Mouse (Mus musculus) frontal cortex, adult 2 months (tissue): ENCODE measurements around the gene Dapl1. TPM values are rescaled to one million over a fixed set of nuclear protein-coding genes. Genes with fewer than 3 reads are reported as not detected.

Experiments
- DNase-seq, 2 experiments: peaks; one replicate each; pipeline ENCODE4 v3.0.0; 2022; ENCODE audit warnings: low spot score in 1 of 2; ENCODE audit errors: extremely low spot score in 1 of 2
- polyA plus RNA-seq: library from polyadenylated mRNA; depleted of rRNA; stranded (reverse); fragments of >200 nt; gene quantifications from 2 replicates; pipeline ENCODE4 v1.2.3, GENCODE M21; 2012; rRNA removed

The Dapl1 gene
- 1.7 and 2.3 TPM in 2 replicates for polyA plus RNA-seq

DNA sequence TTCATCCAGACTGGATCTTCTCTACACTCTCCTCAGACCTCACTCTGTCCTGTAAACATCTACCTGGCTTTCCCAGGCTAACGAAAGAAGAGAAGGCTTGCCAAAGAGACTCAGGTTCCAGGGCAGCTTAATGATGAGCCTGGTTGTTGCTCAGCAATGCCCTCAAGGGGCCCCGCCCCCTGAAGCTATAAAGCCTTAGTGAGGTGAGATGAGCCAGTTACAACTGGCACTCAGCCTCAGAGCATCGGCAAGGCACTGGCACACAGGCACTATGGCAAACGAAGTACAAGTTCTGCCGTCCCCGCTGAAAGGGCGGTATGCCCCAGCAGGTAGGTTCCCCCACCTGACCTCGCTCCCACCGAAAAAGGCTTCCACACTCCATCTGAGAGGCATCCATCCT, at the start of gene Dapl1:
TSS of gene Dapl1 (plus strand) at position 216 of the 400 bp plus-strand sequence.
- no peak for DNase-seq

DNA sequence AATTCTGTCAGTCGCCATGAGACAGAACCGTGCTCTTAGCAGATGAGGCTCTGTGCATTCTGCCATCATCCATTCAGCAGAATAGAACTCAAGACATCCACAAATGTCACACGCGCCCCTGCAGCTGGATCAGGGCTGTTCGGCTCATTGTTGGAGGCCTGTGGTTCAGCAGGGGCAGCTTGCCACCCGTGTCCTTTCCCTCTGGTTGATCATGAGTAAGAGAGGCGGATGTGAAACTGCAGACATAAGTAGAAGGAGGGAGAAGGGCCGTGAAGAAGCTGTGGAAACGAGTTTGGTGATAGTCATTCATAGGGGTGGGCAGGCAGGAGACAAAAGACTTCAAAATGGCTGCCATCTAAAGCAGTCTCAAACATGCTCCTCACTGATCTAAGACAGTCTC, 49.6 kb upstream of the Dapl1 start:
- DNase-seq, result no peak

DNA sequence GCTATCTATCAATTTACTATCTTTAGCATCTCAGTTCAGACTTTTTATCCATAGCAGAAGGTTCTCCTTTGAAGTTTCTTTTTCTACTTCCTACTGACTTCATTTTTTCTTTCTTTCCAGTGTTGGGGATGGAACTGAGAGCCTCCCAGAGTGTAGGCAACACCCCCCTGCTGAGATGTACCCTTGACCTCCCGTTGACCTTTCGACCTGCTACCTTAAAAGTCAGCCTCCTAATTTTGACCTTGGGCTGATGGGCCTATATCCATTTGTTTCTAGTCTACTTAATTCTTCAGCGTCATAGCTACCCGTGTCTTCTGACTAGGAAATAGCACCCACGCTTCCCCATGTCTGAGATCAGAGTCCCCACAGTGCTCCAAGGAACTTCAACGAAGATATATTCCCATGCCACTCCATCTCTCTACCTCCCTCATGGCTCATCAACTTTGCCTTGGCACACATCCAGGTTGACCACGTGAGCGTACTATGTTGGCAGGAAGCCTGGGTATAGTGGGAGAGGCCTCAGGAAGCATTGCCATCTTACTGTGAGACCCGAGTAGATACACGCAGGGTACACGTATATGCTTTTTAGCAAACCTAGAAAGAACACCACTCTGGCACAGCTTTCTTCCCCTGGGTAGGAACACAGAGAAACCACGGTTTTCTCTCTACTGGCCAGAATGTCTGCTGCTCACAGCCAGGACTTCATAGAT, 46.6 kb upstream of the Dapl1 start:
- DNase-seq, result peak; percentile 56 to 86

DNA sequence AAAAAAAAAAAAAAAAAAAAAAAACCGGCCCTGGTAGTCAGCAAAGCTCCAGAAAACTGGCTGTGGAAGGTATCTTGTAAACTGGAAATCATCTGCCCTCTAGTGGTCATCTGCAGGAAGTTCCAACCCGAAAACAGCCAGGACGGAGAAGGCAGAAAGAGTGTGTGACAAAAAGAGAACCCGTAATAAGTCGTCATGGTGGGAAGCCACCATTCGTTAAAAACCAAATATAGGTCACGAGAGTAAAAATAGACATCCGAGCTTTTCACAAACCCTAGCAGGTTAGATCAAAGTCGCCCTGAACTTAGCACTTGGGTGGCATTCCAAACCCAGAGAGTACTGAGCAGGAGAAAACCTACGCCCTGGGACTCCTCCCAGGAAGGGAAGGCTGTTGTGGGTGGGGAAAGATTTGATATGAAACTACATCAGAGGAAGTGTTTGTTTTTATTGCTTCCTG, 45.9 kb upstream of the Dapl1 start:
- peak; percentile 37 to 90 for DNase-seq

DNA sequence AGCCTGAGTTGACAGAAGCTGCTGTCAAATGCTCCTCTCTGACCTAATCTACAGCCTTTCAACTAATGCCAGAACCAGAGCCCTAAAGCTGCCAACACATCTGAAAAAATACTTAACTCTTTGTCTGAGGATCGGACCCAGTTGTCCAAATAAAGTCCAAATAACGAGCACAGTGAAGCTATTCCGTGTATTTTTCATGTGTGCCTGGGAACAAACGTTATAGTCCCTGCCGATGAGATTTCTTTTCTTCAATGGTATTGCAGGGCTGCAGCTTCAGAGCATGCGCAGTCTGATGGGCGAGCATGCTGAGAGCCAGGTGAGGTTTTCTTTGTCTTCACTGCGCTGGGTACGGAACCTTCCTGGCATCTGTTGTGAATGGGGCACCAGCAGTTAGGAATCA, 44.6 kb upstream of the Dapl1 start:
- no peak for DNase-seq

DNA sequence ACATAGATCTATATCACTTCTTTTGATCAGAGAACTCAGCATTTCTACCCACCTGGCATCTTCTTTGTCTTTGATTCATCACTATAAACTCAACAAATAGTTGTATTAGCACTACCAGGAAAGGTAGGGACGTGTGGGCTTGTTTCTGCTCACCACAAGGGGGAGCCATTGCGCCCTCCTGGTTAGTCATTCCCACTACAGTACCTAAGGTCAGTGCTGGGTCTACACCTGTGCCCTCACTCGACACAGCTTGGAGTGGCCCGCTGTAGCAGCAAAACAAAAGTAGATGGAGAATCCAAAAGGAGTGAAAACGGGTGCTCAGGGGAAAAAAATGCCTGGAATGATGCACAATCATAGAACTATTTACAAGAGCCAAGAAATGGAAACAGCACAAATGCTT, 44.0 kb upstream of the Dapl1 start:
- peak in 1 of 2 experiments; percentile 70 for DNase-seq

DNA sequence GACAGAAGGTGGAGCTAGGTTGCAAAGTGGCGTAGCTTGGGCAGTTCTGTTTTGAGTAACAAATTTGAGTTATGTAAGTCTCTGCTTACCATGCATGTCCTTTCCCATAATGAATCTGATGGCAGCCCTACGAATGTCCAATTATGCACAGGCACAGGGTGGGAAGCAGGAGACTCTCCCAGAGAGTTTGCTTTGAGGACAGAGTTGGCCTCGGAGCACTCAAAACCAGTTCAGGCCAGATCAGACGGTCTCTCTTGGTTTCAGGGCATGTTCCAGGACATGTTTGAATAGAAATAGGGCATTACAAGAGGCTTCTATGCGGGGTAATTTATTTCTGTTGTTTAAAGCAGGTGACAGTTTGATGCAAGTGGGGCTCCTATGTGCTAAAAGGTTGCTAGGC, 42.8 kb upstream of the Dapl1 start:
- DNase-seq, result no peak

DNA sequence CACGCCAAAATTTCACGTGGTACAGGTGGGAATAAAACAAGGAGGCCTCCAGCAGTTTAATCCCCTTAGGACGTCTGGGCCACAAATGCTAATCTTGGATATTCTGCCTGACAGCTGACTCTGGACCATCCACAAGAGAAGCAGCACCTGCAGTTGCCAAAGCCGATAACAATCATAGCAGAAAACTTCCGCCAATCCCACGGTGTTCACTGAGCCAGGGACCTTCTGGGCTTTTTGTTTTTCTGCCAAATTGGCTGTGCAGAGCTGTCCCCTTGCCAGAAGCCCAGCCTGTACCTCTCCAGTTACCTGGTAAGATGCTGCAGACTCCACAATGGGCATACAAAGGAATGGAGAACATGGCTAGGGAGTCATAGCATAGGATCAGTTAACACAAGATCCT, 37.8 kb upstream of the Dapl1 start:
- no peak for DNase-seq

DNA sequence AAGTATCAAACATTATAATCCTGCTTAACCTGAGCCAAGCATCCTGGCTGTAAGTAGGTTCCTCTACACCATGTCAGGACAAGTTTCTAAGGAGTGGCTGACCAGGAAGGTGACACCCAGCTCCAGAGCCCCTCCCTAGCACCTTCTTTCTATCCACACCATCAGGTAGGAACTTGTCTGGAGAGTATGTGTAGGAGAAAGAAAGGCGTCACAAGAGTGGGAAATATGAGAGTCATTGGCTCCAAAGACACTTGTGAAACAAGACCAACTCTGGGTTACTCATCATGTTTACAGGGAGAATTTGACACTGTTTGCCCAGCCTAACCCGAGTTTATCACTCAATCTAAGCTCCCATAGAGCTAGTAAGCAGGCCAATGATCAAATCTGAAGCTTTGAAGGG, 36.7 kb upstream of the Dapl1 start:
- DNase-seq, result no peak

DNA sequence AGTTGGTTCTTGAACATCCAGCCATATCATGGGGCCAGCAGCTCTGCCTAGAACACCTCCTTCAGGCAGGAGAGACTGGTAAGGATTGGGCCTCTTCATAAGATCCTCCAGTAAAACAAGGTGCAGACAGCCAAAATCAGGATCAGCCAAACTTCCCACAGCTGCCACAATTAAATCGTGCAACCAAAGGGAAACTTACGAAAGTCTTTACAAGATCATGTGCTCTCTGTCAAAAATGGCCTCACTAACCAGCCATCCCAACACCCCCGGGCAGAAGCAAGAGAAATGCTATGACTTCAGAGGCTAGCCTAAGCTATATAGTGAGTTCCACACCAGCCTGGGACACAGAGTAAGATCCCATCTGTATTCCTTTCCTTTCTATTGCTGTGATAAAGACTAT, 35.9 kb upstream of the Dapl1 start:
- no peak for DNase-seq

DNA sequence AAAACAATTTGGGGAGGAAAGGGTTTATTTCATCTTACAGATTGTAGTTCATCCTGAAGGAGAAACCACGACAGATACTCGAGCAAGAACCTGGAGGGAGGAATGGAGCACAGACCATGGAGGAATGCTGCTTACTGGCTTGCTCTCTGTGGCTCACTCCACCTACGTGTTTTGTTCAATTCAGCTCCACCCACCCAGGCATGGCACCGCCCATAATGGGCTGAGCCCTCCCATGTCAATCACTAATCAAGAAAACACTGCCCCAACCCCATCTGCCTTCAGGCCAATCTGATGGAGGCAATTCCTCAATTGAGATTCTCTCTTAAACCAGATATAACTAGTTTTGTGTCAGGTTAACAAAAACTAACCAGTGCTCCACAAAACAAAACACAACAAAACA, 35.5 kb upstream of the Dapl1 start:
- no peak for DNase-seq

DNA sequence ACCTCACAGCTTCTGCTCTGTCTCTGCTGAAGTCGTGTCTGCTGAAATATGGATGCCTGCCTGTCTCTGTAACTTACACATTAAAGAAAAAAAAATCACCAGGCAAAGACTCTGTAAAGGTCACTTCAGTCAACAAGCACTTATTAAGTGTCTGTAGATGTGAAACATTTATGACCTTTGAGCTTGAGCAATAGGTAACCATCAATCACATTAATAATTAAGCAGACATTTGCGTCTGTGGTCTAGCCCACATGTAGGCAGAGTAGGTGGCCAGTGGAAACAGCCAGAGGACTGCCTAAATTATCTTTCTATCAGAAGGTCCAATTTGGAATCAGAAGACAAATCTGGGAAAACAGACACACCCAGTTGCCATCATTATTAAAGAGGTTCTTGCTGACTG, 32.8 kb upstream of the Dapl1 start:
- no peak for DNase-seq

DNA sequence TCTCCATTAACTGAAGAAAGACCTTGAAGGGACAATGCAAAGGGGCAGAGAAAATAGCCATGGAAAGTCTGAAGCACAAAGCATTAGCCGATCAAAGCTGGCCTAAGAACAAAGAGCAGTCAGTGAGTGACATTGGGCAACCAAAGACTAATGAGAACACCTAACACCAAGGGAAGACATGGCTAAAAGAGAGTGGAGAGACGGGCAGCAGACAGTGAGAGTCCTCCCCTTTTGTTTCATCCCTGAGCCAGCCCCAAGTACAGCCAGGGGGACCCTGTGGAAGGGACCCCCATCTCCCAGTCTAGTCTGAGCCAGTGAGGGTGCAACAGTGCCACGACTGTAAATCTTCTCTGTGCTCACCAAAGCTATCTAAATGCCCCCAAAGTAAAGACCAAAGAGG, 32.4 kb upstream of the Dapl1 start:
- DNase-seq, result no peak

DNA sequence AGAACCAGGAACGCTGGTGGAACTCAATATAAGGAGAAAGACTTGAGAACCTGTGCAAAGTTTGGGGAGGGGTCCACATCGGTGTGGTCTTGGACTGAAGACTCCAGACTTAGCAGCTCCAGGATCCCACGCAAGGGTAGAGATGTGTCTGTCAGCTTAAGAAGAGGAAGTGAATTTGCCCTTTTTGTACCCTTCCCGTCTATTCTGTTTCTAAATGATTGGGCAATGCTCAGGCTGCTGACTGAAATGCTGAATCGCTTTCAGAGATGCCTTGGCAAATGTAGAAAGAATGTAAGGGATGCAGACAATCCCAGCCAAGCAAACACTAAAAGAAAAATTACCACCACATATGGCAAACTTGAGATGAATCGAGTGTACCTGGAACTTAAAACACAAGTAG, 22.4 kb upstream of the Dapl1 start:
- no peak for DNase-seq

DNA sequence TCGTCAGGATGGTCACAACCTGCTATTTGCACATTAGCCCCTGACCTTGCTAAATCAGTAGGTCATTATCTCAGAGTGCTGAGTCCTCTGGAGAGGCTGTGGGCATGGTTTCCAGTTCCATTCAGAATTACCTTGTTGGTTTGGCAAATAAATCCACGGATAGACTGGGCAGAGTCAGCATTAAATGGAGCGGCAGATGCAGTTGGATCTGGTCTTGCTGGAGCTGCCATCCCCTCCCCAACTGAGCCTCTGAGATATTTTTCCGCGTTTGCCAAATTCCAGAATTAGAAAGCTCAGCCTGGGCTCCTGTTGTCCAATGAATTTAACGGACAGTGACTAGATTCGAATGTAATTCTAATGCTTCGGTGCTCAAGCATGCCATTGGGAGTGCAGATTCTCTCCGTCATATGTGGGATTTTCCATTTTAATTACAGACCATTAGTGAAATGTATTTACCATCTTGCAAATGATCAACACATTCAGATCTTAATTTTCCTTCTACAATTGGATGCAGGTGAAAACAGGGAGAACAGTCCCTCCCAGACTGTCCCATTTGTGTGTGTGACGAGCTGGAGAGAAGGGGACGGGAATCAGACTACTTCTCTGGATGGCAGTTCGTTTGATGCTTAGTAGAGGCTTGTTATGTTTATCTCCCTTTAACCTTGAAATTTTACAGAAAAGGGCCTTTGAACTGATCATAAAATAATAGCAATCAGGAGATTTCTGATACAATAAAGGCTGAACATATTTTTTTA, 20.8 kb upstream of the Dapl1 start:
- no peak for DNase-seq

DNA sequence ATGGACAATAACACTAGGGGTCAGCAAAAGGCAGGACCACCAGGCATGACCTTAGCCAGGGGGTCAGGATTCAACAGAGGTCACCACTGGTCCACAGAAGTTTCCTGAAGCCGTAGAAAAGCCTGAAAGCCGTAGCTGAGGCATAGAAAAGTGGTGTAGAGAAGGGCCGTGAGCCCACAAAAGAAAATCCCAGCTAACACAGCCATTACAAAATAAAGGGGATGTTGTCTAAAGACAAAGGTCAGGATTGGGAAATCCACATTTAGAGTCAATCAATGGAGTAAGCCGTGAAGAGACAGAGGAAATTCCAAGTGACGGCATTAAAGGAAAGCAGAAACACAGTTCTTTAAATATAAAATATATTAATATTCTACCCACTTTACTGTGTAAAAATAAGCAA, 18.8 kb upstream of the Dapl1 start:
- DNase-seq, result no peak

DNA sequence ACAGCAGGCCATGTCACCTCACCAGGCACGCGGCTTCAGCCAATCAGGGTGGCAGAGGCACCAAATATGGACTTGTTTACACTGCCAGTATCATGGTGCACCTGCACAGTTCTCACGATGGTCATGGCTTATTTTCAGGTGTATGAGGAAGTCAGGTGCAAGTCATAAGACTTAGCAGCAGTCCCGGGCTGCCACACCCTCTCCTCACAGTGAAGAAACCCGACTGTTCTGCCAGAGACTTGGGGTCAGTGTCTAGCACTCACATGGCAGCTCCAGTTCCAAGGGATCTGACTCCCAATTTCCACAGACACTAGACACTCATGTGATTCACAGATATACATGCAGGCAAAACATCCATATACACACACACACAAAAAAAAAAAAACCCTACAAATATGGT, 18.1 kb upstream of the Dapl1 start:
- no peak for DNase-seq

DNA sequence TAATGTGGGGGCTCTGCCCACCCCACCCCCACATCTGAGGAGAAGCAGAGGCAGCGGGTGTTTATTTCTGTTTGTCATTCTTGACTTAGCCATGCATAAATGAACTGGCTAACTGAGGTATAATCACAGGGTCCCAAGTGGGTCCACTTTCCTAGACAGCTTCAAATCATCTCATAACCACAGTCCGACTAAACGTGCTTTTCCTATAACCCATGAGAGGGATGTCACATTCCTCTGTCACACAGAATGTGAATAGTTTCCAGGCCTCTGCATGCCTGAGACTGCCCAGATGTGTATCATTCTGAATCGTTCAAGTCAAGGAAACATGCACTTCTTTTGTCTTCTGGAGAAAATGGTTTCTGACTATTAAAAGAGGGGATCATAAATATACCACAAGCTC, 17.4 kb upstream of the Dapl1 start:
- no peak for DNase-seq

DNA sequence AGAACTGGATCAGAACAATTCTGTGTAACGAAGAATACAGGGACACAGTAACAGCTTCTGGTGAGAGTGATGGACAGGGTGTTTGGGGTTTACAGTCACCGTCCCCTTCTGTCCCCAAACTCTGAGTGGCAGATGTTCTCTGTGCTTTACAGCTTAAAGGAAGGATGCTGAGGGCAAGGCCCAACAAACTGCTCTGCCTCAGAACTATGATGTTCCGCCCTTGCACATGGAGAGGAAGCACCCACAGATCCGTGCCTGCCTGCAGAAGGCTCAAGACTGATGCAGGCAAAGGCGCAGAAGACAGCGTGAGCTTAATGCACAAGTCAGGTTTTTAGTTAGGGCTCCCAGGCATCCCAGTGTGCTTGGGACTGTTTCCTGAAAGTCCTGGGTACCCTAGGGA, 16.5 kb upstream of the Dapl1 start:
- no peak for DNase-seq

DNA sequence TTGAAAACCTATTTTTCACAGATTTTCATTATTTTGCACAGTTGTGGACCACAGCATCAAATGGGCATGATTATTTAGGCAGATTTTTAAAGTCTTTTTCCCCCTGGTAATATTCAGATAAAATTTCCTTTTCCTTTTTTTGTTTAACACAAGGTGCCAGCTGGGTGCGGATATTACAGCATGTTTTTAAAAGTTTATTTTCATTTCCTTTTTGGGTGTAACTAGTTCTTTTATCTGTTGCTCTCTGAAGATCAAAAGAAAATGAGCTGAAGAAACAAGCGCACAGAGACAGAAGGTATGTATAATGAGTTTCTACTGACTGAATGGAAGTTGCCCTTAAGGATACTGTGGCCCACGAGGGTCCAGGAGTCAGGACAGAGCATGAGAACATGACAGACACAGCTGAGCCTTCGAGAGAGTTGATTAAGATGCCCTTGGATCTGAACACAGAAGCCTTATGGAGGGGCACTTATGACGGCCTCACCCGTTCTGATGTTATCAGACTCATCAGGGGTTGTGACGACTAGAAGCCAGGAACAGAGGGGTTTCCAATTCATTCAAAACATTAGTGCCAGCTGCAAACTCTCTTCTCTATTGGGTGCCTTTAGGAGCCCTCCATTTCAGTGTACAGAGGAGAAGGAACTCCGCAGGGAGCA, 14.7 kb upstream of the Dapl1 start:
- DNase-seq, result no peak

DNA sequence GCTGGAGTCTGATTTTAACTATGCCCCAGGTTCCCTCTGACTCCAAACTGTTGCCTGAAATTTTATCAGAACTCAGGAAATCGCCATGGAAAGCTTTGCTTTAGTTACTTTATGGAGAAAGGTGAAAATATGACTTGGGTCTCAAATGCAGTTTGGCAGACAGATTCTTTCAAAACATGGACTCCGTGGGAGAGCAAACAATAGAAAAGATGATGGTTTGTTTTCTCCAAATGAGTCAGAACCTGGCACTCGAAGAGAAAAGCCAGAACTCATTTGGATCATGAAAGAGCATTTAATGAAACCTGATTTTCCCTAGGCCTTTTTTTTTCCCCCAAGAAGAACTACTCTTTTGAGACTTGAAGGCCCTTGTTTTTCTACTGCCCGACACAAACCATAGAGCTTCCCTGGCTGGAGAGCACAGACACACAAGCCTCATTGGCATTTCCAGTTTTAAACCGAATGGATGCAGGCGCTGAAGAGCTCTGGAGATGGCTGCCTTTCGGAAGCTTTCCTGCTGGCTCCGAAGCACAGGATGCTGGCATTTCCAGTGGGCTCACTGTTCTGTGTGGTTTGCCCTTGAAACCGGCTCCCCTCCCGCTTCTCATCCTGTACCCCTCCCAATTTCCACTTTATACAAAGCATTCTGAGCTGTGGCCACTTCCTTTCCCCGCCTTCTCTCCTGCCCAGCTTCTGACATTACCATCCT, 14.0 kb upstream of the Dapl1 start:
- DNase-seq, result no peak
